Mouse (Mus musculus) midbrain, embryonic 14.5 days (tissue): ENCODE data around the gene Mboat2. TPM values are rescaled to one million over a fixed set of nuclear protein-coding genes. Genes with fewer than 3 reads are reported as not detected.

Experiments used
- ATAC-seq: fragments of 200-750 bp; cut with Nextera tagmentation; 2 replicates; pipeline ENCODE4 v1.8.0; 2017; ENCODE audit warnings: moderate number of reproducible peaks, moderate library complexity; ENCODE audit not compliant: low FRiP score, low TSS enrichment
- DNase-seq: peaks from one replicate; pipeline ENCODE4 v3.0.0-alpha.2; 2015
- H3K27ac ChIP-seq: fragments of 300-500 bp; sonication (generic); replicated peaks from 2 replicates; pipeline ENCODE4 v1.5.1; 2014; ENCODE audit warnings: mild to moderate bottlenecking, low read depth, low read length, moderate library complexity
- H3K27me3 ChIP-seq: fragments of 300-500 bp; sonication (generic); 2 replicates; pipeline ENCODE4 v1.6.1; 2014; ENCODE audit warnings: low read length, control low read depth, mixed read lengths; ENCODE audit not compliant: control insufficient read depth, insufficient read depth
- H3K36me3 ChIP-seq: fragments of 300-500 bp; sonication (generic); 2 replicates; pipeline ENCODE4 v1.6.1; 2014; ENCODE audit warnings: low read length, control low read depth; ENCODE audit not compliant: control insufficient read depth, insufficient read depth
- H3K4me1 ChIP-seq: fragments of 300-500 bp; sonication (generic); 2 replicates; pipeline ENCODE4 v1.6.1; 2014; ENCODE audit warnings: mild to moderate bottlenecking, antibody characterized with exemption, low read length, control low read depth; ENCODE audit not compliant: control insufficient read depth, insufficient read depth
- H3K4me2 ChIP-seq: fragments of 300-500 bp; sonication (generic); 2 replicates; pipeline ENCODE4 v1.6.1; 2014; ENCODE audit warnings: mild to moderate bottlenecking, low read length, moderate library complexity
- H3K4me3 ChIP-seq: fragments of 300-500 bp; sonication (generic); replicated peaks from 2 replicates; pipeline ENCODE4 v1.5.1; 2014; ENCODE audit warnings: low read depth, low read length
- H3K9ac ChIP-seq: fragments of 300-500 bp; sonication (generic); replicated peaks from 2 replicates; pipeline ENCODE4 v1.6.1; 2014; ENCODE audit warnings: mild to moderate bottlenecking, low read length, moderate library complexity
- H3K9me3 ChIP-seq: fragments of 300-500 bp; sonication (generic); 2 replicates; pipeline ENCODE4 v1.6.1; 2016; ENCODE audit warnings: low read length, control low read depth, mixed read lengths; ENCODE audit not compliant: control insufficient read depth
- WGBS: fragments of 180-500 bp; shearing (Covaris S2); extraction: QIAGEN DNeasy Blood & Tissue Kit; methylation state at CpG from one replicate; pipeline ENCODE4 v1.1.7; 2014; 5-methylcytosine and 5-hydroxymethylcytosine counted together
- polyA plus RNA-seq: library from polyadenylated mRNA; unstranded; fragments of >200 nt; fragmentation: Nextera tagmentation; extraction: Ambion mirVana; gene quantifications from 2 replicates; pipeline ENCODE4 v1.2.1, GENCODE M21; 2014

The Mboat2 gene
- polyA plus RNA-seq = 62.3 and 91.0 TPM in 2 replicates

DNA sequence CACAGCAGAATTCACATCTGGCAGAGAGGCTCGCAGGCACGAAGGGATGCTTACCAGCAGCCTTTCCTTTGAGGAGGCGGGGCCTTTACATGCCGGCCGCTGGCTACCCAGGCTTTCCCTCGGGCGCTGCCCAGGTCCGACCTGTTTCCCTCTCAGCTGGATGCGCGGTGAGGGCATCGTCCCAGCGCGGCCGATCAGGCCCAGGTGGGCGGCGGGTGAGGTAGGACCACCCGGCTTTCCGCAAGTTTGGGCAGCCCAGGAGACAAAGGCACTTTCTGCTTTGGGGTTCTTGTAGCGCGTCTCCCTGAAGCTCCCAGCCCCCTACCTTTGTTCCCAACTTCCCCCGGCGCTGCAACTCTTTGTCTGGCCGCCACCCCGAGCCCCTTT, at the start of gene Mboat2:
Gene Mboat2, plus strand, starts transcription at position 114 of the 387 bp plus-strand sequence.
- Histone ChIP-seq H3K4me2 (peak within 1 kb of the TSS; percentile 83), H3K4me1 (peaks cover 32% of the 10 kb centered on the region), H3K27me3 (no peaks in the 10 kb centered on the region), H3K9me3 (no peaks in the 10 kb centered on the region), H3K27ac (peak within 1 kb of the TSS; percentile 98), H3K4me3 (peak within 1 kb of the TSS; percentile 87), H3K36me3 (no peaks in the 10 kb centered on the region), H3K9ac (peak within 1 kb of the TSS; percentile 94)
- no peak; the same call in 1 of the 2 replicates for ATAC-seq
- DNase-seq = no peak
- under 1% methylated on average over 24 of the region's 24 CpGs for WGBS

- no peaks in the 10 kb centered on the region for H3K4me1 ChIP-seq
- no peak overlapping the region for H3K27ac ChIP-seq
- WGBS = 82% methylated on average over 4 of the region's 4 CpGs
- ATAC-seq = no peak
- H3K27me3 ChIP-seq = no peaks in the 10 kb centered on the region
- no peaks in the 10 kb centered on the region for H3K36me3 ChIP-seq
- no peak overlapping the region for H3K4me3 ChIP-seq
- DNase-seq = no peak
- no peak overlapping the region for H3K4me2 ChIP-seq
- H3K9ac ChIP-seq = no peak overlapping the region
- H3K9me3 ChIP-seq = no peaks in the 10 kb centered on the region
These were observed 46.9 kb upstream of the Mboat2 start for GRCm38 (mm10) chr12:24783735-24784134.

- 58% methylated on average over 5 of the region's 5 CpGs for WGBS
- H3K4me2 ChIP-seq = no peak overlapping the region
- H3K9me3 ChIP-seq = no peaks in the 10 kb centered on the region
These were observed 44.8 kb upstream of the Mboat2 start for GRCm38 (mm10) chr12:24785882-24786281.

GRCm38 (mm10) chr12:24786316-24786715, 44.4 kb upstream of the Mboat2 start:
- no peak overlapping the region for H3K4me2 ChIP-seq
- H3K27ac ChIP-seq = no peak overlapping the region
- no peak for DNase-seq
- no peak overlapping the region for H3K4me3 ChIP-seq
- H3K27me3 ChIP-seq = no peaks in the 10 kb centered on the region
- no peak for ATAC-seq
- H3K4me1 ChIP-seq = no peaks in the 10 kb centered on the region
- H3K36me3 ChIP-seq = no peaks in the 10 kb centered on the region
- no peaks in the 10 kb centered on the region for H3K9me3 ChIP-seq
- no peak overlapping the region for H3K9ac ChIP-seq
- 14% methylated on average over 4 of the region's 4 CpGs for WGBS

More at GRCm38 (mm10) chr12:24785882-24786281, 44.8 kb upstream of the Mboat2 start:
- no peak for DNase-seq
- H3K9ac ChIP-seq = no peak overlapping the region
- no peak overlapping the region for H3K4me3 ChIP-seq
- no peaks in the 10 kb centered on the region for H3K27me3 ChIP-seq
- no peaks in the 10 kb centered on the region for H3K36me3 ChIP-seq
- no peak overlapping the region for H3K27ac ChIP-seq
- no peak for ATAC-seq
- H3K4me1 ChIP-seq = no peaks in the 10 kb centered on the region

GRCm38 (mm10) chr12:24789659-24790058, 41.0 kb upstream of the Mboat2 start:
- Histone ChIP-seq H3K4me1 (no peaks in the 10 kb centered on the region), H3K4me2 (no peak overlapping the region), H3K36me3 (no peaks in the 10 kb centered on the region), H3K9ac (no peak overlapping the region), H3K4me3 (no peak overlapping the region), H3K9me3 (no peaks in the 10 kb centered on the region), H3K27ac (no peak overlapping the region), H3K27me3 (no peaks in the 10 kb centered on the region)
- DNase-seq (no peak), ATAC-seq (no peak)
- 89% methylated on average over 1 of the region's 1 CpGs for WGBS

GRCm38 (mm10) chr12:24811230-24811629, 19.4 kb upstream of the Mboat2 start:
- no peak overlapping the region for H3K27ac ChIP-seq
- H3K27me3 ChIP-seq = no peaks in the 10 kb centered on the region
- H3K4me2 ChIP-seq = no peak overlapping the region
- H3K4me1 ChIP-seq = no peaks in the 10 kb centered on the region
- ATAC-seq = no peak
- WGBS = 39% methylated on average over 1 of the region's 1 CpGs
- no peak for DNase-seq
- H3K9me3 ChIP-seq = peaks cover 2% of the 10 kb centered on the region; the same call in 1 of the 2 replicates
- no peak overlapping the region for H3K4me3 ChIP-seq
- no peaks in the 10 kb centered on the region for H3K36me3 ChIP-seq
- no peak overlapping the region for H3K9ac ChIP-seq

DNA sequence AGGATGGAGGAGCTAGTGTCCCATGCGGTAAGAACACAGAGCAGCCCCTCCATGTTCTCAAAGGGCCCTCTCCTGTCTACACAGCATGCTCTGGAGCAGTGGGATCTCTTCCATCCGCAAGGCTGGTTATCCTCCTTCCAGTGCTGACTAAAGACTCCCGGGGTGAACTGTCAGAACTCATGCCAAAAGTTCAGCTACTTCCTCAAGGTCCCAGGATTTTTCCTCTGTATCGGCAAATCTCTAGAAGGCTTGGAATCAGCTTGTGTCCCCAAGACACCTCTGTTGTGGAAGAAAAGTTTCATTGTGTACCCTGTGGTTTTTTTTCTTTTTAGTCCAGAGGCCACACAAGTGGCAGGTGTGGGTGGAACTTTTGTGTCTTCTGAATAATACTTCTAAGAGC, 18.8 kb upstream of the Mboat2 start:
- no peak for DNase-seq
- no peak overlapping the region for H3K27ac ChIP-seq
- H3K36me3 ChIP-seq = no peaks in the 10 kb centered on the region
- peaks cover 2% of the 10 kb centered on the region; the same call in 1 of the 2 replicates for H3K9me3 ChIP-seq
- WGBS = 75% methylated on average over 4 of the region's 4 CpGs
- no peaks in the 10 kb centered on the region for H3K4me1 ChIP-seq
- ATAC-seq = no peak
- no peak overlapping the region for H3K9ac ChIP-seq
- H3K4me3 ChIP-seq = no peak overlapping the region
- no peak overlapping the region for H3K4me2 ChIP-seq
- H3K27me3 ChIP-seq = no peaks in the 10 kb centered on the region

- H3K9ac ChIP-seq = no peak overlapping the region
- no peaks in the 10 kb centered on the region for H3K4me1 ChIP-seq
- no peak overlapping the region for H3K27ac ChIP-seq
- WGBS = 82% methylated on average over 2 of the region's 2 CpGs
- DNase-seq (no peak), ATAC-seq (no peak)
- no peaks in the 10 kb centered on the region for H3K9me3 ChIP-seq
- no peaks in the 10 kb centered on the region for H3K27me3 ChIP-seq
- no peak overlapping the region for H3K4me2 ChIP-seq
- no peaks in the 10 kb centered on the region for H3K36me3 ChIP-seq
- H3K4me3 ChIP-seq = no peak overlapping the region
These were observed 7.8 kb upstream of the Mboat2 start for GRCm38 (mm10) chr12:24822831-24823230.

- WGBS = 90% methylated on average over 3 of the region's 3 CpGs
These were observed 6.9 kb upstream of the Mboat2 start for GRCm38 (mm10) chr12:24823636-24824354.

More at GRCm38 (mm10) chr12:24823636-24824354, 6.9 kb upstream of the Mboat2 start:
- Histone ChIP-seq H3K9me3 (no peaks in the 10 kb centered on the region), H3K27ac (no peak overlapping the region), H3K9ac (no peak overlapping the region), H3K36me3 (no peaks in the 10 kb centered on the region), H3K4me2 (no peak overlapping the region), H3K4me3 (no peak overlapping the region), H3K4me1 (peaks cover 4% of the 10 kb centered on the region; the same call in 1 of the 2 replicates), H3K27me3 (no peaks in the 10 kb centered on the region)
- no peak for DNase-seq
- no peak for ATAC-seq
